Mouse (Mus musculus): ENCODE measurements around the gene Mgarp. TPM values are rescaled to one million over a fixed set of nuclear protein-coding genes. Genes with fewer than 3 reads are reported as not detected.

Mgarp gene
- total and polyA plus RNA-seq, 3 experiments, result 0.65 to 5.2 TPM; not detected in 1

- peak in 1 of 2 experiments; percentile 35; a peak in 1 of 4 replicates for TF ChIP-seq POLR2A (IDR thresholded peaks at IDR 0.05; ENCODE audit: control insufficient read depth in 1 of 2, insufficient read depth in 1 of 2, low read depth in 1 of 2, low read length in 2 of 2, poor library complexity in 1 of 2)
Measured at GRCm38 (mm10) chr3:51388904-51389303, 7.6 kb downstream of the Mgarp start (continued).

DNA sequence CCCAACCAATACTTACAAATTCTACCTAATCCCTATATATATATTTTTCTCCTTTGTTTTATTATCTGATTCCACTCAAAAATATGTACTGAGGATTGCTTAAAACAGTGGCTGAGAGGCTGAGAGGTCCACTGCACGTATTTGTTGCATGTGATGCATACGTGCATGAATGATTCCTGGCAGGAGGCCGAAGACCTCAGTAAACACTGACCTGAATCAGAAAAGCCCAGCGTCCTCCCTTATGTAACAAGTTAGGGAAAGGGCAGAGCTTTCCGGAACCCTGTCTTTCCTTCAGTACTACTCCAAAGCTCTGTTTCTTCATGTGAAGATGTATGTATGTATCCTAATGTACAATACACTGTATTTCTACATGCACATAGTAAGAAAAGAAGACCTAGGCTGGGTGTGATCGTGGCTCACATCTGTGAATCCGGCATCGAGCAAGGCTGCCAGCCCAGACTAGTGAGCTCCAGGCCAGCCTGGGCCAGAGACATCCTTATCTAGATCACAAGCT is 8.6 kb downstream of the Mgarp start:
- no peaks in the 10 kb centered on the region for H3K79me2 ChIP-seq (ENCODE audit: control insufficient read depth, insufficient read depth, low read length, poor library complexity)
- H3K9me3 ChIP-seq (replicated peaks; ENCODE audit: insufficient read depth, low read length), result no peaks in the 10 kb centered on the region
- H3K27ac ChIP-seq (ENCODE audit: control insufficient read depth, low read depth, low read length), result peak overlapping the region; percentile 11; the same call in 1 of the 2 replicates
- H3K27me3 ChIP-seq (ENCODE audit: control insufficient read depth in 1 of 2, insufficient read depth in 2 of 2, low read length in 2 of 2), result no peaks in the 10 kb centered on the region
- TF ChIP-seq SIN3A (IDR thresholded peaks at IDR 0.05; ENCODE audit: low read length), result no peak
- peaks cover 3 to 14% of the 10 kb centered on the region in 2 experiments; a peak in 3 of 4 replicates for H3K4me1 ChIP-seq (ENCODE audit: control insufficient read depth in 1 of 2, insufficient read depth in 2 of 2, low read length in 2 of 2)
- no peak overlapping the region for H3K9ac ChIP-seq (ENCODE audit: control insufficient read depth, low read depth, low read length, poor library complexity, severe bottlenecking)
- peaks cover 0 to 10% of the 10 kb centered on the region in 2 experiments; a peak in 2 of 4 replicates for H3K36me3 ChIP-seq (ENCODE audit: control insufficient read depth in 1 of 2, insufficient read depth in 2 of 2, low read length in 2 of 2)
- H3K4me3 ChIP-seq (ENCODE audit: control insufficient read depth in 1 of 2, insufficient read depth in 1 of 2, low read depth in 2 of 2, low read length in 2 of 2), result no peak overlapping the region
- DNase-seq (ENCODE audit: low read depth, low spot score), result no peak

DNA sequence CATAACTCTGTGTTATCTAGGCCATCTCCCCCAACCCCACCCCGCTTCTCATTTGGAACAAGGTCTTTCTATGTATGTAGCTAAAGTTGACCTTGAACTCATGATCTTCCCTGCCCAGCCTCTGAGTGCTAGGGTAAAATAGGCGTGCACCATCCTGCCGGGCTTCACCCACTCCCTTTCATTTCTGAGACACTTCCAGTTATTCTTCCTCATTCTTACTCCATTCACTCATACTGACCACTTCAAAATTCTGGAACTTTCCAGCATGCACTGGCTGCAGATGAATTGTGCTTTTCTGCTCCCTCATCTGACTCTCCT is 9.4 kb downstream of the Mgarp start:
- no peaks in the 10 kb centered on the region for H3K27me3 ChIP-seq (ENCODE audit: control insufficient read depth in 1 of 2, insufficient read depth in 2 of 2, low read length in 2 of 2)
- no peak overlapping the region for H3K9ac ChIP-seq (ENCODE audit: control insufficient read depth, low read depth, low read length, poor library complexity, severe bottlenecking)
- H3K79me2 ChIP-seq (ENCODE audit: control insufficient read depth, insufficient read depth, low read length, poor library complexity), result no peaks in the 10 kb centered on the region
- no peaks in the 10 kb centered on the region for H3K9me3 ChIP-seq (replicated peaks; ENCODE audit: insufficient read depth, low read length)
- peaks cover 3 to 14% of the 10 kb centered on the region in 2 experiments; a peak in 3 of 4 replicates for H3K4me1 ChIP-seq (ENCODE audit: control insufficient read depth in 1 of 2, insufficient read depth in 2 of 2, low read length in 2 of 2)
- no peak overlapping the region for H3K27ac ChIP-seq (ENCODE audit: control insufficient read depth, low read depth, low read length)
- TF ChIP-seq RCOR1 (IDR thresholded peaks at IDR 0.05; ENCODE audit: low read depth, low read length) (no peak), GABPA (IDR thresholded peaks at IDR 0.05; ENCODE audit: low read depth, low read length) (no peak), HCFC1 (IDR thresholded peaks at IDR 0.05; ENCODE audit: low read depth, low read length) (no peak), TCF12 (IDR thresholded peaks at IDR 0.05; ENCODE audit: low read depth, low read length) (no peak), MYB (IDR thresholded peaks at IDR 0.05; ENCODE audit: low read depth, low read length) (no peak), POLR2A (IDR thresholded peaks at IDR 0.05; ENCODE audit: control insufficient read depth in 1 of 2, insufficient read depth in 1 of 2, low read depth in 1 of 2, low read length in 2 of 2, poor library complexity in 1 of 2) (no peak), MEF2A (IDR thresholded peaks at IDR 0.05; ENCODE audit: extremely low read depth, insufficient replicate concordance, low read depth, low read length, poor library complexity, severe bottlenecking) (no peak), BHLHE40 (IDR thresholded peaks at IDR 0.05; ENCODE audit: borderline replicate concordance, low read depth, low read length) (no peak), MAX (IDR thresholded peaks at IDR 0.05; ENCODE audit: low read length) (no peak), MYC (IDR thresholded peaks at IDR 0.05; ENCODE audit: low read depth, low read length) (no peak)
- DNase-seq (ENCODE audit: low read depth, low spot score), result no peak
- peaks cover 0 to 10% of the 10 kb centered on the region in 2 experiments; a peak in 2 of 4 replicates for H3K36me3 ChIP-seq (ENCODE audit: control insufficient read depth in 1 of 2, insufficient read depth in 2 of 2, low read length in 2 of 2)
- H3K4me3 ChIP-seq (ENCODE audit: control insufficient read depth in 1 of 2, insufficient read depth in 1 of 2, low read depth in 2 of 2, low read length in 2 of 2), result no peak overlapping the region

All from MEL (cell line).